In genomic region chr7:100990636-100991311, GRCm38 (mm10) we compare ENCODE assay signal across 8 mouse cellular contexts. TPM values are rescaled to one million over a fixed set of nuclear protein-coding genes. Genes with fewer than 3 reads are reported as not detected.
DNase-seq lines count a peak whose midpoint lies in the region; ATAC-seq lines count a peak whose summit lies in the region.
"Had no signal": no experiment of that assay in that cellular context is flagged by ENCODE, and none has a peak within 500 bp of the region (broad histone marks: within the 10 kb centered on the region; RNA-seq: fewer than 3 reads in every experiment).

No protein-coding gene starts in this region.

- no peak overlapping the region for H3K4me2 ChIP-seq in forebrain, embryonic 15.5 days (replicated peaks)

- DNase-seq in retina, embryonic 14.5 days (ENCODE audit: low spot score): peak; percentile 61
- DNase-seq in retina, postnatal 1 day: no peak
- DNase-seq in heart, adult 11 months: peak; percentile 99
- DNase-seq in kidney, postnatal 10 days: peak; percentile 61
- DNase-seq in limb, embryonic 10.5 days (ENCODE audit: low spot score): no peak

- H3K4me1 ChIP-seq in limb, embryonic 10.5 days: peaks cover 38% of the 10 kb centered on the region
- no peaks in the 10 kb centered on the region for H3K4me1 ChIP-seq in forebrain, embryonic 15.5 days

- no peak overlapping the region for H3K27ac ChIP-seq in limb, embryonic 10.5 days
- H3K27ac ChIP-seq in forebrain, embryonic 15.5 days (replicated peaks): no peak overlapping the region

- H3K9ac ChIP-seq in forebrain, embryonic 15.5 days (replicated peaks): no peak overlapping the region

- no peaks in the 10 kb centered on the region for H3K9me3 ChIP-seq in limb, embryonic 10.5 days (replicated peaks)
- H3K9me3 ChIP-seq in forebrain, embryonic 15.5 days: no peaks in the 10 kb centered on the region

- 71% methylated on average over 9 of the region's 9 CpGs for WGBS in limb, embryonic 10.5 days
- WGBS in forebrain, embryonic 15.5 days: 22% methylated on average over 9 of the region's 9 CpGs

- H3K36me3 ChIP-seq in limb, embryonic 10.5 days: no peaks in the 10 kb centered on the region
- no peaks in the 10 kb centered on the region for H3K36me3 ChIP-seq in forebrain, embryonic 15.5 days

- H3K27me3 ChIP-seq in limb, embryonic 10.5 days (ENCODE audit: low read depth, poor library complexity, severe bottlenecking): no peaks in the 10 kb centered on the region
- H3K27me3 ChIP-seq in forebrain, embryonic 15.5 days: no peaks in the 10 kb centered on the region

- no peak overlapping the region for H3K4me3 ChIP-seq in limb, embryonic 10.5 days
- no peak overlapping the region for H3K4me3 ChIP-seq in forebrain, embryonic 15.5 days
- H3K4me3 ChIP-seq: erythroblast, embryonic 14.5 days had no signal

- ATAC-seq in monocyte, adult 5-6 weeks (replicated peaks; ENCODE audit: insufficient number of reproducible peaks, low FRiP score, low TSS enrichment, poor library complexity, severe bottlenecking): no peak
- no peak for ATAC-seq in forebrain, embryonic 15.5 days (replicated peaks)

RNA-seq across cellular contexts. Expression of gene P2ry6, which starts 16.3 kb away (rescaled TPM):
- polyA plus RNA-seq in limb, embryonic 10.5 days (2016; fragmentation: Nextera tagmentation; extraction: Ambion mirVana): 1.1 and 1.6 TPM in 2 replicates
- 15.7 to 27.7 TPM (median 22.9 TPM) in 3 replicates for total RNA-seq in monocyte, adult 5-6 weeks (2017)
- 2.2 and 2.7 TPM in 2 replicates for polyA plus RNA-seq in forebrain, embryonic 15.5 days (2015; fragmentation: Nextera tagmentation; extraction: Ambion mirVana)

RNA-seq across cellular contexts. Expression of gene P2ry2, which starts 21.9 kb away (rescaled TPM):
- 0.49 and 0.51 TPM in 2 replicates for polyA plus RNA-seq in limb, embryonic 10.5 days (2016; fragmentation: Nextera tagmentation; extraction: Ambion mirVana)
- 0.19 to 6.9 TPM (median 0.49 TPM) in 3 replicates for total RNA-seq in monocyte, adult 5-6 weeks (2017)
- polyA plus RNA-seq in forebrain, embryonic 15.5 days (2015; fragmentation: Nextera tagmentation; extraction: Ambion mirVana): 0.11 TPM in 1 of 2 replicates, not detected in the other

RNA-seq across cellular contexts. Expression of gene Arhgef17, which starts 58.9 kb away (rescaled TPM):
- polyA plus RNA-seq in limb, embryonic 10.5 days (2016; fragmentation: Nextera tagmentation; extraction: Ambion mirVana): 9.6 and 11.0 TPM in 2 replicates
- total RNA-seq in monocyte, adult 5-6 weeks (2017): 0.10 to 0.29 TPM in 2 of 3 replicates, not detected in the other
- polyA plus RNA-seq in forebrain, embryonic 15.5 days (2015; fragmentation: Nextera tagmentation; extraction: Ambion mirVana): 7.3 and 7.6 TPM in 2 replicates

Comparison
In these comparisons a context has a peak if more than half of its experiments do, and no peak if none do; other contexts are left out.
1. DNase-seq: peak in retina, embryonic 14.5 days (single experiment), heart, adult 11 months (single experiment) and kidney, postnatal 10 days (single experiment); none in retina, postnatal 1 day (single experiment) and limb, embryonic 10.5 days (single experiment).